Mouse (Mus musculus) megakaryocyte, embryonic 14.5 days (primary cell): ENCODE measurements around the gene Ccdc151. TPM values are rescaled to one million over a fixed set of nuclear protein-coding genes. Genes with fewer than 3 reads are reported as not detected.

Source experiments
- H3K27me3 ChIP-seq: replicated peaks from 2 replicates; pipeline ENCODE3; 2012; ENCODE audit warnings: inconsistent platforms
- H3K36me3 ChIP-seq: replicated peaks from 2 replicates; pipeline ENCODE3; 2012; ENCODE audit warnings: low read length, inconsistent platforms, mixed read lengths
- H3K4me1 ChIP-seq: 2 replicates; pipeline ENCODE4 v1.6.1; 2012; ENCODE audit warnings: inconsistent platforms
- H3K4me3 ChIP-seq: replicated peaks from 2 replicates; pipeline ENCODE3; 2012; ENCODE audit warnings: moderate library complexity, mild to moderate bottlenecking, inconsistent platforms
- H3K9me3 ChIP-seq: 2 replicates; pipeline ENCODE4 v1.6.1; 2012; ENCODE audit warnings: inconsistent platforms
- FLI1 ChIP-seq: IDR thresholded peaks from 2 replicates; pipeline ENCODE4 v1.6.1; 2012; ENCODE audit warnings: low read length, inconsistent platforms, mixed read lengths
- GATA1 ChIP-seq: IDR thresholded peaks from 3 replicates; pipeline ENCODE4 v1.6.1; 2012; ENCODE audit warnings: mixed read lengths, low read length, inconsistent platforms, borderline replicate concordance
- polyA plus RNA-seq: library from polyadenylated mRNA; stranded (reverse); fragments of >175 nt; gene quantifications from 2 replicates; pipeline ENCODE4 v1.2.3, GENCODE M21; 2012; ENCODE audit warnings: low replicate concordance; ENCODE audit not compliant: insufficient read depth

Ccdc151 gene
- polyA plus RNA-seq, 1 experiment: 0.18 TPM

DNA sequence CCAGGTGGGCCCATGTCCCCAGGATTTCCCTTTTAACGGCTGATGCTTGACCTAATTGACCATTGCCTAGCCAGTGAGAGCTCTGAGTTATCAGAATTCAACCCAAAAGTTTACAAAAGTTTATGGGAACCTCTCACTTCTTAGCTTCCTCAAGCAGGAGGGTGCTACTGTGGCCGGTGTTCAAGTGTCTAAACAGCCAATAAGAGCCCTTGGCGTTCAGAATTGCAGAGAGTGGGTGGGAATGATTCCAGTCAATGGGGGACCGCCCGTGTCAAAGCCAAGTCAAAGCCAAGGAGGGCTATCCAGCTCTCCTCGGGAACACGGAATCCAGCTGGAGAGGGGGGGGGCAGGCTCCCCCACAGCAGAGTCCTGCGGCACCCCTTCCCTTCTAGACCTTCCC lies 54.3 kb downstream of the Ccdc151 start:
- H3K27me3 ChIP-seq: peaks cover 50% of the 10 kb centered on the region
- H3K4me1 ChIP-seq: peaks cover 15% of the 10 kb centered on the region
- no peak overlapping the region for H3K4me3 ChIP-seq
- TF ChIP-seq FLI1 (no peak), GATA1 (no peak)
- peaks cover 22% of the 10 kb centered on the region for H3K9me3 ChIP-seq
- no peaks in the 10 kb centered on the region for H3K36me3 ChIP-seq

DNA sequence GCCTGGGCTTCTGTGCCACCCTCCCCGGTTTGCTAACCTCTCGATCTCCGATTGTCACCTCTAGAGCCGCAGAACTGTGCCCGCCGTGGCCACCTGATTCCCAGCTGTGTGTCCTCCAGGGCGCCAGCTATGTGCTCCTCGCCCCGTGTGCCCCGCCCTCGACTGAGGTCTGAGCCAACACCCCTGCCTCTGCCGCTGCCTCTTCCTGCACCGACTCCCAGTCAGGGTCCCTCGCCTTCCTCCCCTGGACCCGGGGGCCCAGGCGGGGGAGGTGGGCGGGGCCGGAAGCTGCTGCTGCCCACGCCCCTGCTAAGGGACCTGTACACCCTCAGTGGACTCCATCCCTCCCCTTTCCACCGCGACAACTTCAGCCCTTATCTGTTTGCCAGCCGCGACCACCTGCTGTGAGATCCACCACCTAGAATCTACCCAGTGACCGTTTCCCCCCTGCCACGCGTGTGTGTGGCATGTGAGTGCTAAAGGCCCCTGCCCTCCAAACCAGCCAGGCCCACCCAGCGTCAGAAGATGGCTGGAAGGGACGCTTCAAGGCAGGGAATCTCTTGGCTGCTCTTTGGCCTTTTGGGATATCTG lies 54.8 kb downstream of the Ccdc151 start:
- no peaks in the 10 kb centered on the region for H3K36me3 ChIP-seq
- H3K27me3 ChIP-seq: peaks cover 50% of the 10 kb centered on the region
- peak overlapping the region; percentile 81 for H3K4me3 ChIP-seq
- H3K9me3 ChIP-seq: peaks cover 22% of the 10 kb centered on the region
- peaks cover 15% of the 10 kb centered on the region for H3K4me1 ChIP-seq
- TF ChIP-seq GATA1: no peak
- no peak for TF ChIP-seq FLI1

DNA sequence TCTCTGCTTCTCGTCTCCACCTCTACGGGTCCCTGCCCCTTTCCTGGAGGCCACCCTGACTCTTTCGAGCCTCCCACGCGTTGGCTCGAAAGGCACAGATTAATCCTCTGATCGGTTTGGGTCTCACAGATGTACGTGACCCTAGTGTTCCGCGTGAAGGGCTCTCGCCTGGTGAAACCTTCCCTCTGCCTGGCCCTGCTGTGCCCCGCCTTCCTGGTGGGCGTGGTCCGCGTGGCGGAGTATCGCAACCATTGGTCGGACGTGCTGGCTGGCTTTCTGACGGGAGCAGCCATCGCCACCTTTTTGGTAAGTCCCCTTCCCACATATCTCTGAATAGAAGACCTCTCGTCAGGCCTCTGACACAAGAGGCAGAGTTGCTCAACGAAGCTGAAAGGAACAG lies 58.2 kb downstream of the Ccdc151 start:
- Histone ChIP-seq H3K9me3 (peaks cover 13% of the 10 kb centered on the region), H3K36me3 (no peaks in the 10 kb centered on the region), H3K27me3 (peaks cover 65% of the 10 kb centered on the region), H3K4me1 (peaks cover 13% of the 10 kb centered on the region), H3K4me3 (no peak overlapping the region)
- TF ChIP-seq GATA1: no peak
- TF ChIP-seq FLI1: no peak

DNA sequence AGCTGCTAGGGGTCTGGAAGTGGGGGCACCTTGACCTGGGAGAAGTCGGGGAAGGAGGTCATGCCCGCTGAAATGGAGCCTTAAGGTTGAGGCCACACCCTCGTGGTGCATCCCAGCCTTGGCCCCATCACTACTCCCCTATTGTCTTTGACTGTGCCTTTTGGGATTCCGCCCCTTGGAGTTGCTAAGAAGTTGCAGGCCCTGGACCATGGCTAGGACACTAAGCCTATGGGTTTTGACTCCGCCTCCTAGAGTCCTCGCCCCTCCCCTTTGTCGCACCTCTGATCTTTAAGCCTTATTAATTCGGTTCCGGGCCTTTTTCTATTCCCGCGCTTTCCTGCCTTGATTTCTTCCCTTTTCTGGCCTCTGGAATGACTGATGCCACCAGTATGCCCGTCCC lies 58.8 kb downstream of the Ccdc151 start:
- H3K9me3 ChIP-seq: peaks cover 13% of the 10 kb centered on the region
- H3K4me1 ChIP-seq: peaks cover 13% of the 10 kb centered on the region
- H3K27me3 ChIP-seq: peaks cover 64% of the 10 kb centered on the region
- no peak for TF ChIP-seq GATA1
- TF ChIP-seq FLI1: no peak
- H3K36me3 ChIP-seq: no peaks in the 10 kb centered on the region
- no peak overlapping the region for H3K4me3 ChIP-seq

DNA sequence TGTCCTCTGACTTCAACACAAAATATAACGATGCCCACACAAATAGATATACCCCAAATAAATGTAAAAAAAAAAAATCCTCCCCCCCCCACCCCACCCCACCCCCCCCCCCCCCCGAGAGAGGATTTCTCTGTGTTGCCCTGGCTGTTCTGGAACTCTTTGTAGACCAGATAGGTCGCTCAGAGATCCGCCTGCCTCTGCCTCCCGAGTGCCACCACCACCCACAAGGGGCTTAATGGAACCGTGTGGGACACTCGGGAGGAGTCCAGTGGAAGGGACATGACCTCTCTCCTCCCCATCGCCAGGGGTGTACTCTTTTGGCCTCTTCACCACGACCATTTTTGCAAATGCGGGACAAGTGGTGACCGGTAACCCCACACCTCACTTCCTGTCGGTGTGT lies 59.4 kb downstream of the Ccdc151 start:
- H3K27me3 ChIP-seq: peaks cover 64% of the 10 kb centered on the region
- H3K4me3 ChIP-seq: no peak overlapping the region

More for the DNA sequence above, 59.4 kb downstream of the Ccdc151 start:
- Histone ChIP-seq H3K4me1 (peaks cover 18% of the 10 kb centered on the region), H3K36me3 (no peaks in the 10 kb centered on the region), H3K9me3 (peaks cover 13% of the 10 kb centered on the region)
- TF ChIP-seq GATA1: no peak
- no peak for TF ChIP-seq FLI1

Other genes with a start within 250 kb of the Ccdc151 start
- gene Spc24, start 242.3 kb downstream of the Ccdc151 start, polyA plus RNA-seq: 19.2 and 58.4 TPM in 2 replicates
- gene Kank2, start 203.9 kb downstream of the Ccdc151 start, polyA plus RNA-seq: 0.51 TPM in 1 of 2 replicates, not detected in the other
- not detected in 2 replicates for gene Angptl8, start 167.1 kb downstream of the Ccdc151 start, polyA plus RNA-seq
- 1.1 and 3.0 TPM in 2 replicates for gene Dock6, start 150.0 kb downstream of the Ccdc151 start, polyA plus RNA-seq
- 1.7 and 4.9 TPM in 2 replicates for gene Rab3d, start 84.4 kb downstream of the Ccdc151 start, polyA plus RNA-seq
- 0.67 and 4.8 TPM in 2 replicates for gene Ccdc159, start 75.2 kb downstream of the Ccdc151 start, polyA plus RNA-seq
- 33.0 and 55.9 TPM in 2 replicates for gene Tmem205, start 75.1 kb downstream of the Ccdc151 start, polyA plus RNA-seq
- gene Plppr2, start 65.6 kb downstream of the Ccdc151 start, polyA plus RNA-seq: 3.1 and 6.4 TPM in 2 replicates
- gene Swsap1, start 46.9 kb downstream of the Ccdc151 start, polyA plus RNA-seq: 3.9 and 5.9 TPM in 2 replicates
- 171 and 223 TPM in 2 replicates for gene Epor, start 39.1 kb downstream of the Ccdc151 start, polyA plus RNA-seq
- 2.2 and 5.6 TPM in 2 replicates for gene Rgl3, start 13.2 kb downstream of the Ccdc151 start, polyA plus RNA-seq
- 194 and 215 TPM in 2 replicates for gene Prkcsh, start 172 bp upstream of the Ccdc151 start, polyA plus RNA-seq
- 0.21 TPM in 1 of 2 replicates, not detected in the other for gene Elavl3, start 49.4 kb upstream of the Ccdc151 start, polyA plus RNA-seq
- not detected in 2 replicates for gene Gm49318, start 68.6 kb upstream of the Ccdc151 start, polyA plus RNA-seq
- 10.8 and 17.6 TPM in 2 replicates for gene Zfp653, start 68.7 kb upstream of the Ccdc151 start, polyA plus RNA-seq
- gene Ecsit, start 82.8 kb upstream of the Ccdc151 start, polyA plus RNA-seq: 7.2 and 16.8 TPM in 2 replicates
- not detected in 2 replicates for gene Cnn1, start 96.6 kb upstream of the Ccdc151 start, polyA plus RNA-seq
- 75.4 and 147 TPM in 2 replicates for gene Elof1, start 114.5 kb upstream of the Ccdc151 start, polyA plus RNA-seq
- 7.4 and 23.8 TPM in 2 replicates for gene Acp5, start 133.1 kb upstream of the Ccdc151 start, polyA plus RNA-seq
- gene Pigyl, start 154.2 kb upstream of the Ccdc151 start, polyA plus RNA-seq: 28.4 TPM in 1 of 2 replicates, not detected in the other
- not detected in 2 replicates for gene Zfp872, start 185.5 kb upstream of the Ccdc151 start, polyA plus RNA-seq
- 2.1 and 3.1 TPM in 2 replicates for gene Zfp809, start 223.1 kb upstream of the Ccdc151 start, polyA plus RNA-seq